Mouse (Mus musculus) brown adipose tissue, adult 24 weeks (tissue): ENCODE results near the gene Ptprm. TPM values are rescaled to one million over a fixed set of nuclear protein-coding genes. Genes with fewer than 3 reads are reported as not detected.

Experiments used
- H3K27ac ChIP-seq: fragments of 200-500 bp; replicated peaks from 2 replicates; pipeline ENCODE4 v1.5.1; 2012; ENCODE audit warnings: low read depth, mild to moderate bottlenecking, low read length
- H3K4me1 ChIP-seq: fragments of 200-500 bp; 2 replicates; pipeline ENCODE4 v1.6.1; 2012; ENCODE audit warnings: low read length, mixed read lengths; ENCODE audit not compliant: control insufficient read depth, insufficient read depth, insufficient read length
- H3K4me3 ChIP-seq: fragments of 200-500 bp; 2 replicates; pipeline ENCODE4 v1.5.1; 2012; ENCODE audit warnings: low read depth, mild to moderate bottlenecking, low read length, moderate library complexity; ENCODE audit not compliant: insufficient read depth
- polyA plus RNA-seq: library from polyadenylated mRNA; stranded (reverse); fragments of >200 nt; gene quantifications from 2 replicates; pipeline ENCODE4 v1.2.4, GENCODE M21; 2012; ENCODE audit not compliant: missing spikeins, insufficient read depth, insufficient read length

The Ptprm gene
- polyA plus RNA-seq, 1 experiment = 23.5 TPM

- Histone ChIP-seq H3K4me3 (no peak overlapping the region), H3K4me1 (no peaks in the 10 kb centered on the region), H3K27ac (no peak overlapping the region)
Observed at GRCm38 (mm10) chr17:66729979-66730378, 624.3 kb downstream of the Ptprm start.

DNA sequence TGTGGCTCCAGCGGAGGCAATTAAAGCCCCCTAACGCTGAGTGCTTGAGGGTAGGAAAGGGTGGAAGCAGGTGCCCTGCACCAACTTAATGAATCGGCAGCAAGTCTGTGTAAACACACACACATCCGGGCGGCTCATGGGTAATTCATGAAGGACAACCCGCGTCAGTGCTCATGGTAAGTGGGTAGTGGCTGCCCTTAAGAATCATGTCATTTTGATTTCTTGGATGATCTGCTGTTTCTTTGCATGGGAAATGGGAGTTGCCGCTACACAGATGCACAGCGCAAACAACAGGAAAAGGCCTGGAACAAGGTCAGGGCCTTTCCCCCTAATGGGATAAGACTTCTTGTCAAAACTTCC is 633.3 kb downstream of the Ptprm start:
- no peak overlapping the region for H3K4me3 ChIP-seq

GRCm38 (mm10) chr17:66720200-66720991 is 633.9 kb downstream of the Ptprm start:
- H3K27ac ChIP-seq = no peak overlapping the region
- H3K4me1 ChIP-seq = no peaks in the 10 kb centered on the region
- no peak overlapping the region for H3K4me3 ChIP-seq

More for the DNA sequence above, 633.3 kb downstream of the Ptprm start:
- H3K27ac ChIP-seq = no peak overlapping the region
- no peaks in the 10 kb centered on the region for H3K4me1 ChIP-seq

GRCm38 (mm10) chr17:66712456-66713205 is 641.6 kb downstream of the Ptprm start:
- Histone ChIP-seq H3K27ac (no peak overlapping the region), H3K4me1 (peaks cover 2% of the 10 kb centered on the region; the same call in 1 of the 2 replicates), H3K4me3 (no peak overlapping the region)

DNA sequence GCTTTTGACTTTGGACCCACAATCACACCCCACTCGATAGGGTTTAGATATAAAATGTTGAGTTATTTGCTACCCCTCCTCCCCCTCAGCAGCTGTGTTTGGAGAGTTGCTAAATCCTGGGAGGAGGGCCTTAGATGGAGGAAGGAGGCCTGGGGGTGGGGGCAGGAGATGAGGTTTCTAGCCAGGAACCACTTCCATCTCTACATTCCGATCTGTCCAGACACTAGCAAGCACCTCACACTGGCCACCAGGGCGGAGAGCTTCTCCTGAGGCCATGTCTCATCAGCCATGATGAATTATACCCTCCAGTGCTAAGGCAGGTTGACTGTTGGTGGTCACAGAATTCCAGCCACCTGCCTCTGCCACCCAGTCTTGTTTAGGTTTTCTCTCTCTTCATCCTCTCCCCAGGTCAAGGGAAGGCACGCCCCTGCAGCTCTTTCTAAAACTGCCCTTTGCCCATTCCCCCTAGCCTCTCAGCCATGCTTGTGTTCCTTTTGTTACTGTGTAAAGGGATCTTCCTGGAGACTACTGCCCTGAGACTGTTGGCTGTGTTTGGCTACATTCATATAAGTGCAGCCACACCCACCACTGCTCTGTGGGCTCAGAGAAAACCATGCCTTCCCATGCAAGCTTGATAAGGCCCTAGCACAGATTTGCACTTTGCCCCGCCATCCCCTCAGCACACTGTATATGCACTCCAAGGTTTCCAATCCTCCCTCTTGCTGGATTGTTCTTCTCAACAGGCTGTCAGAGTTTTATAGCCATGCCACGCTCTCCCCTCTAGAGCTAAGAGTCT is 642.8 kb downstream of the Ptprm start:
- Histone ChIP-seq H3K4me3 (no peak overlapping the region), H3K4me1 (peaks cover 2% of the 10 kb centered on the region; the same call in 1 of the 2 replicates), H3K27ac (0 out of 2 replicates have a peak overlapping the region, but pooled peaks have one; percentile 23)

GRCm38 (mm10) chr17:66710568-66710967 is 643.7 kb downstream of the Ptprm start:
- Histone ChIP-seq H3K27ac (peak overlapping the region; percentile 23; the same call in 1 of the 2 replicates), H3K4me1 (peaks cover 2% of the 10 kb centered on the region; the same call in 1 of the 2 replicates), H3K4me3 (no peak overlapping the region)

- peaks cover 2% of the 10 kb centered on the region; the same call in 1 of the 2 replicates for H3K4me1 ChIP-seq
- H3K4me3 ChIP-seq = no peak overlapping the region
- no peak overlapping the region for H3K27ac ChIP-seq
Observed at GRCm38 (mm10) chr17:66708748-66709147, 645.5 kb downstream of the Ptprm start.

GRCm38 (mm10) chr17:66707684-66708083 is 646.6 kb downstream of the Ptprm start:
- Histone ChIP-seq H3K4me1 (peaks cover 2% of the 10 kb centered on the region; the same call in 1 of the 2 replicates), H3K4me3 (no peak overlapping the region), H3K27ac (no peak overlapping the region)

DNA sequence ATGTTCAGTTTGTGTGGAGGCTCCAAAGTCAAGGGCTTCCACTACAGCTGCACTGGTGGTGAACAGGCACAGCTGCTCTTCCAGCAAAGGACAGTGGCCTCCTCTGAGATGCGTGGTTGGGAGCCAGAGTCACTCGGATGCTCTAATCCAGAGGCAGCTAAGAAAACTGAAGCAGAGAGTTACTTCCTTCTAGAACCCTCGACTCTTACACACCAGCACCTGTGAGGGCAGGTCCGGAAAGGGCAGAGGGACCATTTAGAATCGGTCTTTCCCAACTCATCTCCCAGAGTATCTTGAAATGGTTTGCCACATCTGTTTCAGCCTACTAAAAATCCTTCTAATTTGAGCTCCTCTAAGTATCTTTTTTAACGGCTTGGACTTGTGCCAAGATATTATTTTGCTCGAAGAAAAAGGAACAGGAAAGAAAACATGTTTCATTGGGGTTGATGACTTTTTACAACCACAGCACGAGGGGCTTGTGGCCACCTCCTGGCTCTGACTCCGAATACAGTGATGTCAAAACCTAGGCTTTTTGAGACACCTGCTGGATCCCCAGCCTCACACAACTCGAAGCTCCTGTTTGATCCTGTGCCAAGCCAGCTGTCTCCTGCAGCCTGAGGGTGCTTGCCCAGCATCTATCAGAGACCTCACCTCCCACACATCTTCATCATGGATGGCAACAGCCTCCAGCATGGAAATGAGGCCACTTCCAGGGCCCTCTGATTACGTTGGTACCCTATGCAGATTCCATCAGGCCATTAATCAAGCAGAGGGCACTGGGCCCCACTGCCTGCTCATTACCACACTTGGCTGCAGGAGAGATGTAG is 652.7 kb downstream of the Ptprm start:
- Histone ChIP-seq H3K4me3 (no peak overlapping the region), H3K27ac (no peak overlapping the region), H3K4me1 (no peaks in the 10 kb centered on the region)

DNA sequence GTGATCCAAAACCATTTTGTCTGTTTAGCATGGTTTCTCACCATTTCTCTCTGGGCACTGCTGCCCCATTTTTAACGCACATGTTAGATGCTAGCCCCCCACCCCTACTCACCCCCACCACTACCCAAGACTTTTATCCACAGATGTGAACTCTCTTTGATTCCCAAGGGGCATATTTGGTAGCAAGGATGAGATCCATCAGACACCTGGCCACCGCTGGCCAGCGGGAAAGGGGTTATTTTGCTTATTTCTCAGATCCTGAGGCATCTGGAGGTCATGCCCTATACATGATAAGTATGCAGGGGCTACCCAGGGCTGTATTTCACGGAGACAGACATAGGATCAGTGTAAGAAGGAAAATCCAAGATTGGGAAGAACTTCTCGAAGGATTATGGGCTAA is 654.4 kb downstream of the Ptprm start:
- H3K4me3 ChIP-seq = no peak overlapping the region

GRCm38 (mm10) chr17:66697650-66698049 is 656.6 kb downstream of the Ptprm start:
- no peaks in the 10 kb centered on the region for H3K4me1 ChIP-seq
- no peak overlapping the region for H3K27ac ChIP-seq
- no peak overlapping the region for H3K4me3 ChIP-seq

More for the DNA sequence above, 654.4 kb downstream of the Ptprm start:
- no peaks in the 10 kb centered on the region for H3K4me1 ChIP-seq
- H3K27ac ChIP-seq = no peak overlapping the region

- Histone ChIP-seq H3K4me3 (no peak overlapping the region), H3K27ac (no peak overlapping the region), H3K4me1 (no peaks in the 10 kb centered on the region)
Observed at GRCm38 (mm10) chr17:66696531-66697172, 657.6 kb downstream of the Ptprm start.

- Histone ChIP-seq H3K4me3 (no peak overlapping the region), H3K4me1 (no peaks in the 10 kb centered on the region), H3K27ac (no peak overlapping the region)
Observed at GRCm38 (mm10) chr17:66694326-66694725, 659.9 kb downstream of the Ptprm start.
